Mouse (Mus musculus) thymus, adult 2 months (tissue): Measurements from ENCODE around the gene Adrm1. TPM values are rescaled to one million over a fixed set of nuclear protein-coding genes. Genes with fewer than 3 reads are reported as not detected.

Source experiments
- DNase-seq: peaks from one replicate; pipeline ENCODE4 v3.0.0; 2021
- H3K27ac ChIP-seq: fragments of 200-500 bp; 2 replicates; pipeline ENCODE4 v1.5.1; 2012; ENCODE audit warnings: low read length, control low read depth; ENCODE audit not compliant: control insufficient read depth, insufficient read depth
- H3K27me3 ChIP-seq: fragments of 200-500 bp; 2 replicates; pipeline ENCODE4 v1.6.1; 2012; ENCODE audit warnings: mild to moderate bottlenecking, low read length, moderate library complexity, mixed read lengths; ENCODE audit not compliant: control insufficient read depth, insufficient read depth
- H3K36me3 ChIP-seq: fragments of 200-500 bp; 2 replicates; pipeline ENCODE4 v1.6.1; 2012; ENCODE audit warnings: mild to moderate bottlenecking, low read length, moderate library complexity; ENCODE audit not compliant: control insufficient read depth, insufficient read depth
- H3K4me1 ChIP-seq: fragments of 200-500 bp; replicated peaks from 2 replicates; pipeline ENCODE4 v1.6.1; 2012; ENCODE audit warnings: low read length; ENCODE audit not compliant: control insufficient read depth, insufficient read depth
- H3K4me3 ChIP-seq: fragments of 200-500 bp; 2 replicates; pipeline ENCODE4 v1.5.1; 2012; ENCODE audit warnings: mild to moderate bottlenecking, low read length, control low read depth, moderate library complexity; ENCODE audit not compliant: control insufficient read depth, insufficient read depth
- CTCF ChIP-seq: fragments of 200-500 bp; IDR thresholded peaks from 2 replicates; pipeline ENCODE4 v1.5.1; 2012; ENCODE audit warnings: mild to moderate bottlenecking, control low read depth, low read length, moderate library complexity, borderline replicate concordance; ENCODE audit not compliant: control insufficient read depth, poor library complexity, insufficient read depth; ENCODE audit errors: extremely low read depth
- POLR2A ChIP-seq: fragments of 200-500 bp; IDR thresholded peaks from 2 replicates; pipeline ENCODE4 v1.6.1; 2012; ENCODE audit warnings: mild to moderate bottlenecking, low read length, control low read depth, moderate library complexity; ENCODE audit not compliant: control insufficient read depth, poor library complexity, insufficient read depth; ENCODE audit errors: extremely low read depth
- WGBS: fragments of 180-500 bp; shearing (Covaris S2); methylation state at CpG from one replicate; pipeline ENCODE4 v1.1.7; 2018; 5-methylcytosine and 5-hydroxymethylcytosine counted together
- polyA plus RNA-seq: library from polyadenylated mRNA; depleted of rRNA; stranded (reverse); fragments of >200 nt; gene quantifications from 2 replicates; pipeline ENCODE4 v1.2.3, GENCODE M21; 2012

Gene Adrm1
- polyA plus RNA-seq, 1 experiment: 209 TPM

GRCm38 (mm10) chr2:180215011-180215461, 43.8 kb downstream of the Adrm1 start:
- TF ChIP-seq POLR2A (no peak), CTCF (no peak)

DNA sequence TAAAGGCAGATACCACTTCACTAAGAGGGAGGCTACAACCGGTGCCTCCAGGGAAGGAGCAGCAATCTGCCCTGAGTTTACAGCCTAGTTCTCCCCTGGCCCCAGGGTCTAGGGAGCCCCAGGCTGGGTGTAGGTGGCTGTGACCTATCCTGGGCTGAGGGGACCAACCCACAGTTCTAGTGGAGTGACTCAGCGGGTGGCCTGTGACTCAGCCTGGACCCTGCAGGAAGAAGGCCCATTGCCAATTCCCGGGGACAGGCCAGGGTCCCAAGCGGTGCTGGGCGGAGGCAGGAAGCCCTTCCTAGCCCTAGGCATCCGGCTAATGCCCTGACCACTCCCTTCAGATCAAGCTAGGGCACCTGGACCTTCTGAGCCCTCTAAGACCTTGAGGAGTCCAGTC, 44.7 kb downstream of the Adrm1 start:
- WGBS: 65% methylated on average over 6 of the region's 6 CpGs
- DNase-seq: no peak
- no peak overlapping the region for H3K27ac ChIP-seq
- H3K4me1 ChIP-seq: no peaks in the 10 kb centered on the region
- no peak overlapping the region for H3K4me3 ChIP-seq
- H3K27me3 ChIP-seq: no peaks in the 10 kb centered on the region
- H3K36me3 ChIP-seq: no peaks in the 10 kb centered on the region
- no peak for TF ChIP-seq POLR2A

More at GRCm38 (mm10) chr2:180215011-180215461, 43.8 kb downstream of the Adrm1 start:
- no peak for DNase-seq
- Histone ChIP-seq H3K36me3 (no peaks in the 10 kb centered on the region), H3K27ac (no peak overlapping the region), H3K27me3 (no peaks in the 10 kb centered on the region), H3K4me3 (no peak overlapping the region), H3K4me1 (no peaks in the 10 kb centered on the region)
- WGBS: 87% methylated on average over 8 of the region's 8 CpGs

DNA sequence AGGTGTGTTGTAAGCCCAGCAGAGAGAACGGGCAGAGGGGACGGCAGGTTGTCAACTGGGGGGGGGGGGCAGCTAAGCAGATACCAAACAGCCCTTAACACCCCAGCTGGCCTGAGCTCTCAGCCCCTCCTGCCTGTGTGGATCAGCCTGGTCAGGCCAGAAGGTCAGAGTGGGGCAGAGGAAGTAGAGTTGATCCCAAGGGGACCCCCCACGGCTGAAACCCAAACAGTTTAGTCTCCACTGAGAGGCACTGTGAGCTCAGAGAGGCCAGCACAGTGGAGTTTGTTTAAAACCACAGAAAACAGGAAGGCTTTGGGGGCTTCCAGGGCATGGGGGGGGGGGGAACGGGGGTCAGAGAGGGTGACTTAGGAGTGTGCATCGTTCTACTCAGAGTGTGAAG, 45.6 kb downstream of the Adrm1 start:
- H3K27ac ChIP-seq: no peak overlapping the region
- no peaks in the 10 kb centered on the region for H3K4me1 ChIP-seq
- no peak for DNase-seq
- H3K36me3 ChIP-seq: no peaks in the 10 kb centered on the region
- H3K27me3 ChIP-seq: no peaks in the 10 kb centered on the region
- no peak overlapping the region for H3K4me3 ChIP-seq
- 36% methylated on average over 5 of the region's 5 CpGs for WGBS
- TF ChIP-seq CTCF: no peak
- TF ChIP-seq POLR2A: no peak

GRCm38 (mm10) chr2:180217587-180217986, 46.3 kb downstream of the Adrm1 start:
- H3K27me3 ChIP-seq: no peaks in the 10 kb centered on the region
- H3K36me3 ChIP-seq: no peaks in the 10 kb centered on the region
- no peak for DNase-seq
- H3K27ac ChIP-seq: no peak overlapping the region
- no peaks in the 10 kb centered on the region for H3K4me1 ChIP-seq
- no peak for TF ChIP-seq POLR2A
- TF ChIP-seq CTCF: no peak
- 93% methylated on average over 8 of the region's 8 CpGs for WGBS
- no peak overlapping the region for H3K4me3 ChIP-seq

DNA sequence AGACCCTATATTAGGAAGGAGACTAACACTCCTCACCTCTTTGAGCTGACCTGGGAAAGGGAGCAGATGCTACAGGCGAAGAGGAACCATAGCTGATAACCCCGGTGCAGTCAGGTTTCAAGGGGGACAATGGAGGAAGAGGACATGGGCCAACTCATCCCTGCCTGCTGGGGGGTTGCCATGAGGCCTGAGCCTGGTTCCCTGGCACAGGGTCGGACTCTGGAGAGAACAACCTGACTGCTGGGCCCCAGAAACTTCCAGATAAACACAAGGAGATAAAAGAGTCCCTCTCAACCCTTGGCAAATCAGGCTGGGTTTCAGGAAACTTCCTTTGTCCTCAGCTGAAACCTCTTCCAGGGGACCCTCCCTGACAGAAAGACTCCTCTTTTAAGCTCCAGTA, 47.0 kb downstream of the Adrm1 start:
- Histone ChIP-seq H3K36me3 (no peaks in the 10 kb centered on the region), H3K27ac (no peak overlapping the region), H3K27me3 (no peaks in the 10 kb centered on the region), H3K4me3 (no peak overlapping the region), H3K4me1 (no peaks in the 10 kb centered on the region)
- no peak for DNase-seq
- WGBS: 67% methylated on average over 3 of the region's 3 CpGs
- TF ChIP-seq POLR2A: no peak
- no peak for TF ChIP-seq CTCF

DNA sequence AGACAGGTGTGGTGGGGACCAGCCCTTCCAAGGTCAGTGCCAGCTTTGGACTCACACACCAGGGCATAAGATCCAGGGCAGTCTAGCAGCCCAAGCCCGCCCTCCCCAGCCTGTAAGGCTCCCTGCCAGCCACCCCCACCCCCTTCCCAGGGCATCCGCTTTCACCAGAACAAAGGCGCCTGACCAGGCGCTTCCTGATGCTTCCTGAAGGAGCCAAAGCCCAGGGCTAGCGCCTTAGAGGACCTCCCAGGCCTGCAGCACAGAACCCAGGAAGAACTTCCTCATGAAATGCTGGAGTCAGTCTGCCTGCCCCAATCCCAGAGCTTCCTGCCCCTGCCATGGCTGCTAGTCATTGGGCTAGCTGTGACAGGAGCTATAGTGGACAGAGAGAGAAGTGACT, 47.4 kb downstream of the Adrm1 start:
- no peaks in the 10 kb centered on the region for H3K4me1 ChIP-seq
- H3K27ac ChIP-seq: no peak overlapping the region
- DNase-seq: no peak

More for the DNA sequence above, 47.4 kb downstream of the Adrm1 start:
- Histone ChIP-seq H3K27me3 (no peaks in the 10 kb centered on the region; the same call in 1 of the 2 replicates), H3K36me3 (no peaks in the 10 kb centered on the region), H3K4me3 (no peak overlapping the region)
- 83% methylated on average over 5 of the region's 5 CpGs for WGBS
- TF ChIP-seq CTCF: no peak
- TF ChIP-seq POLR2A: no peak
